Mouse (Mus musculus) embryonic facial prominence, embryonic 11.5 days (tissue): Measurements from ENCODE around the gene Stpg4. TPM values are rescaled to one million over a fixed set of nuclear protein-coding genes. Genes with fewer than 3 reads are reported as not detected.

Experiments
- ATAC-seq: fragments of 200-750 bp; cut with Nextera tagmentation; replicated peaks from 2 replicates; pipeline ENCODE4 v1.8.0; 2017; ENCODE audit warnings: low read depth; ENCODE audit not compliant: insufficient number of reproducible peaks, low FRiP score, low TSS enrichment
- DNase-seq: peaks from one replicate; pipeline ENCODE4 v3.0.0-alpha.2; 2015; ENCODE audit warnings: low spot score
- H3K27ac ChIP-seq: fragments of 300-500 bp; sonication (generic); replicated peaks from 2 replicates; pipeline ENCODE4 v1.5.1; 2014; ENCODE audit warnings: mild to moderate bottlenecking, low read depth, low read length, control low read depth
- H3K27me3 ChIP-seq: fragments of 300-500 bp; sonication (generic); 2 replicates; pipeline ENCODE4 v1.6.1; 2014; ENCODE audit warnings: mild to moderate bottlenecking, low read length, moderate library complexity, mixed read lengths; ENCODE audit not compliant: control insufficient read depth, insufficient read depth
- H3K36me3 ChIP-seq: fragments of 300-500 bp; sonication (generic); replicated peaks from 2 replicates; pipeline ENCODE4 v1.6.1; 2014; ENCODE audit warnings: low read depth, mild to moderate bottlenecking, low read length, moderate library complexity, mixed read lengths; ENCODE audit not compliant: control insufficient read depth, insufficient read depth
- H3K4me1 ChIP-seq: fragments of 300-500 bp; sonication (generic); 2 replicates; pipeline ENCODE4 v1.6.1; 2014; ENCODE audit warnings: low read length, mixed read lengths; ENCODE audit not compliant: control insufficient read depth, insufficient read depth
- H3K4me2 ChIP-seq: fragments of 300-500 bp; sonication (generic); 2 replicates; pipeline ENCODE4 v1.6.1; 2014; ENCODE audit warnings: low read depth, mild to moderate bottlenecking, control low read depth, low read length, moderate library complexity
- H3K4me3 ChIP-seq: fragments of 300-500 bp; sonication (generic); 2 replicates; pipeline ENCODE4 v1.5.1; 2014; ENCODE audit warnings: low read depth, low read length, control low read depth
- H3K9ac ChIP-seq: fragments of 300-500 bp; sonication (generic); replicated peaks from 2 replicates; pipeline ENCODE4 v1.6.1; 2014; ENCODE audit warnings: mild to moderate bottlenecking, control low read depth, low read length
- H3K9me3 ChIP-seq: fragments of 300-500 bp; sonication (generic); replicated peaks from 2 replicates; pipeline ENCODE4 v1.6.1; 2016; ENCODE audit warnings: mild to moderate bottlenecking, low read length, inconsistent platforms, mixed read lengths; ENCODE audit not compliant: control insufficient read depth
- WGBS: fragments of 180-500 bp; shearing (Covaris S2); extraction: QIAGEN DNeasy Blood & Tissue Kit; methylation state at CpG from one replicate; pipeline ENCODE4 v1.1.7; 2014; 5-methylcytosine and 5-hydroxymethylcytosine counted together
- polyA plus RNA-seq: library from polyadenylated mRNA; unstranded; fragments of >200 nt; fragmentation: Nextera tagmentation; extraction: Ambion mirVana; gene quantifications from 2 replicates; pipeline ENCODE4 v1.2.1, GENCODE M21; 2014

Gene Stpg4
- polyA plus RNA-seq, 1 experiment from 2014 or later: not detected

DNA sequence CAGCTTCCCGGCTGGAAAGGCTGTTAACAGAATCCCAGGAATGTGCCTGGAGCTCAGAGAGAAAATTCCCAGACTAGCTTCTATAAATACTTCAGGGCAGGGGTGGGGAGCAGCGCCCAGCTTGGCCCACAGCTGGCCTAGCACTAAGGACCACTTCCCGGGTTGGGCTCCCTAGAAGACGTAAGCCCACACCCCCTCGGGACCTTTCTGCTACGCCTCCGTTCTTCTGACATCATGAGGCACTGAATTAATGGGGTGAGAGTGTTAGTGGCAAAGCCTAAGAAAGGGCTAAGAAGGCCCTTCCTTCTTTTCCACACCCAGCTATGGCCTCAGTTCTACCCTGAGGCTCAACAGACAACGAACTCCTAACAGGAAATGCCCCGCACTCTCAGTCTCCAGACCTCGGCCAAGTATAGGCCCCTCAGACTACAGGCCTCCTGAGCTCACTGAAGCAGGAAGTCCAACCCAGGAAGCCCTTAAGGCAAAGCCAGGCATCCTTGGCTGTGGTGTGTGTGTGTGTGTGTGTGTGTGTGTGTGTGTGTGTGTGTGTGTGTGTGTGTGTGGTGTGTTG lies 51.5 kb downstream of the Stpg4 start:
- H3K4me3 ChIP-seq: no peak overlapping the region
- no peaks in the 10 kb centered on the region for H3K9me3 ChIP-seq
- H3K36me3 ChIP-seq: no peaks in the 10 kb centered on the region
- no peak overlapping the region for H3K27ac ChIP-seq
- 26% methylated on average over 10 of the region's 10 CpGs for WGBS
- peaks cover 3% of the 10 kb centered on the region for H3K4me1 ChIP-seq
- no peak overlapping the region for H3K9ac ChIP-seq
- no peak for ATAC-seq
- no peaks in the 10 kb centered on the region for H3K27me3 ChIP-seq
- DNase-seq: peak; percentile 49
- no peak overlapping the region for H3K4me2 ChIP-seq

DNA sequence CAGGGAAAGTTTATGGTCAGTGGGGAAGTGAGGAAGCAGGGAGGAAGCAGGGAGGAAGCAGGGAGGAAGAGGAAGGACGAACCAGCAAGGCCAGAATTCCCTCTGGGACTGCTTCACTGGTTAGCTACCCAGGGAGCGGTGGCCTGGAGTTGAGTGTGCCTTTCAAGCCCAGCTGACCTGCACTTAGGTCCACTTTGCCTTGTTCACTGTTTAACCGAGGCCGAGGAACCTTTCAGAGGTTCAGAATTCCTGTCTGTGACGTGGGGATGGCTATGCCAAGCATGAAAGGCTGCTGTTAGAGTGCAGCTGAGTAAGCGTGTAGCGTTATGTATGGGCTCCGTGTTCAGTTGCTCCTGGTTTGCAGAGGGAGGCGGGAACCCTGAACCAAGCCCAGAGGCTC lies 54.2 kb downstream of the Stpg4 start:
- H3K4me2 ChIP-seq: no peak overlapping the region
- no peak overlapping the region for H3K27ac ChIP-seq
- DNase-seq (no peak), ATAC-seq (no peak)
- no peaks in the 10 kb centered on the region for H3K27me3 ChIP-seq
- H3K4me1 ChIP-seq: no peaks in the 10 kb centered on the region; the same call in 1 of the 2 replicates
- 93% methylated on average over 9 of the region's 9 CpGs for WGBS
- H3K36me3 ChIP-seq: no peaks in the 10 kb centered on the region
- no peak overlapping the region for H3K9ac ChIP-seq
- H3K4me3 ChIP-seq: no peak overlapping the region
- no peaks in the 10 kb centered on the region for H3K9me3 ChIP-seq

DNA sequence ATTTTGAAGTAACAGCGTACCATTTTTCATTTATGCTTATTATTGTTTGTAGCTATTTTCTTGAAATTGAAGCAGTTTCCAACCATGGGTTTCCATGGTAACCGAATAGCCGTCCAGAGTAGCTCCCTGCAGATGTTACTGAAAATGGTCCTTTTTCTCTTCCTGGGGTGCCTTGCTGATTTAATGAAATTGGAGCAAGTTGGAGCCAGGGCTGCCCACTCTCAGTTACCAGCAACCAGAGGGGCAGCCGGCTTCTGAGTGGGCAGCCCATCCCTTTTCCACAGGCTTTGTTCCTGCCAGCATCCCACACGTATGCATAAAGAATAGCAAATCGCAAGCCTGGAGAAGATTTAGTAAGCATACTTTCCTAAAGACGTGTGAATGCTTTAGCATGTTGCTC lies 55.4 kb downstream of the Stpg4 start:
- WGBS: 83% methylated on average over 7 of the region's 7 CpGs
- no peak for ATAC-seq
- H3K27ac ChIP-seq: no peak overlapping the region
- H3K4me1 ChIP-seq: peaks cover 3% of the 10 kb centered on the region; the same call in 1 of the 2 replicates
- H3K9ac ChIP-seq: no peak overlapping the region
- DNase-seq: no peak
- no peak overlapping the region for H3K4me2 ChIP-seq
- no peaks in the 10 kb centered on the region for H3K9me3 ChIP-seq
- no peak overlapping the region for H3K4me3 ChIP-seq
- no peaks in the 10 kb centered on the region for H3K36me3 ChIP-seq
- no peaks in the 10 kb centered on the region for H3K27me3 ChIP-seq

DNA sequence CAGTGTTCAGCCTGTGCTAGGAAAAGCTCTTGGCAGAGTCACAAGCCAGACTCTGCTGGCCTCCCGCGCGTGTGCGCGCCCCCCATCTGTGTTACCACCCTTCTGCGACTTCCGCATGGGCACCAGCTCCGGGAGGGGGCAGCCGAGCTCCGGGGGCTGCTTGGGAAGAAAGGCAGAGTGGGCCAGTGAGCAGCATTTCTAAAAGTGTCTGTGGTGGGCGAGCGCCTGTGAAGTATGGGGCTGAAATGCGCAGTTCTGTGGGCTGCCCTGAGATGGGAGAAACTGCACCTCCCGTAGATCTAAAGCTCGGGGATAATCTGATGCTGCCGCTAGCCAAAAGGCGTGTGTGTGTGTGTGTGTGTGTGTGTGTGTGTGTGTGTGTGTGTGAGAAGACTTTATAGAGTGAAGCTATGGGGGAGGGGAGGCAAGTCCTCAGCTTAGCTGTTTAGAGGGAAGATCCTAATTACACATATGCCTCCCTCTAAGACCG lies 58.2 kb downstream of the Stpg4 start:
- Histone ChIP-seq H3K4me1 (peaks cover 5% of the 10 kb centered on the region; the same call in 1 of the 2 replicates), H3K4me2 (no peak overlapping the region), H3K27ac (no peak overlapping the region), H3K9ac (no peak overlapping the region), H3K9me3 (no peaks in the 10 kb centered on the region), H3K36me3 (no peaks in the 10 kb centered on the region), H3K27me3 (no peaks in the 10 kb centered on the region), H3K4me3 (no peak overlapping the region)
- 73% methylated on average over 18 of the region's 18 CpGs for WGBS
- DNase-seq (no peak), ATAC-seq (no peak)

DNA sequence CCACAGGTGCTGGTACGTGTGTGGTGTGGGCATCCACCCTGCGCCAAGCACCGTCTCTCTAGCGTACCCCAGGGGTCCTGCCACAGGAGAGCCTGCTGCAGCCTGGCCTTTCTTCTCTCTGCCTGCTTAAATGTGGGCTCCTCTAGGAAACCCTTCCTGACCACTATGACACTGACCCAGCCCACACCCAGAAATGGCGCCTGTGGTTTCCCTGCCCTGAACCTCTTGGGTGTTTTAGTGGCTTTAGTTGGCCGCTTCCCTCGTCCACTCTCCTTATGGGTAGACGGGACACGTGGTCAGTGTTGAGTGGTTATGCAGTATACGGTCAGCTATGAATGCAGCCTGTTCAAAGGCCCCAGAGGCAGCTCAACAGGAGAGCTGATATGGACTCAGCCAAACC lies 59.1 kb downstream of the Stpg4 start:
- Histone ChIP-seq H3K27me3 (no peaks in the 10 kb centered on the region), H3K4me3 (no peak overlapping the region), H3K4me2 (no peak overlapping the region), H3K36me3 (no peaks in the 10 kb centered on the region), H3K9me3 (no peaks in the 10 kb centered on the region), H3K4me1 (peaks cover 5% of the 10 kb centered on the region; the same call in 1 of the 2 replicates), H3K9ac (no peak overlapping the region), H3K27ac (no peak overlapping the region)
- 86% methylated on average over 10 of the region's 10 CpGs for WGBS
- DNase-seq: no peak
- no peak for ATAC-seq

DNA sequence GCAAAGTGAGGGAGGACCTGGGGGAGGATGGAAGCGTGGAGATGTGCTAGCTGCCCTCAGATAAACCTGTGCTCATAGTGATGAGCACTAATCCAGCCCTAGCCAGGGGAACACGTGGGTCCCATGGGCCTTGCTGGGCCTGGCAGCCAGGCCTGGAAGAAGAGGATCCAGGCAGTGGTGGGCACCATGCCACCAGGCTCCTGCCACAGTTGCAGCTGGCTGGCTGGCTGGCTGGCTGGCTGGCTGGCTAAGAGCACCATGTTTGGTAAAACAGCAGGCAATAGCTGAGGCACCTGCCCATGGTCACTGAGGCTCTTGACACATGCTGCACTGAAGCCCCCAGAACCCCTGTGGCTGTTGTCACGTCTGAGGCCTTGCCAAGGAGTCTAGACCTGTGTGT lies 59.9 kb downstream of the Stpg4 start:
- 63% methylated on average over 3 of the region's 3 CpGs for WGBS
- Histone ChIP-seq H3K27me3 (no peaks in the 10 kb centered on the region), H3K9me3 (no peaks in the 10 kb centered on the region), H3K36me3 (no peaks in the 10 kb centered on the region), H3K4me2 (no peak overlapping the region), H3K4me3 (no peak overlapping the region), H3K27ac (no peak overlapping the region), H3K4me1 (peaks cover 5% of the 10 kb centered on the region; the same call in 1 of the 2 replicates), H3K9ac (no peak overlapping the region)
- ATAC-seq (no peak), DNase-seq (no peak)

DNA sequence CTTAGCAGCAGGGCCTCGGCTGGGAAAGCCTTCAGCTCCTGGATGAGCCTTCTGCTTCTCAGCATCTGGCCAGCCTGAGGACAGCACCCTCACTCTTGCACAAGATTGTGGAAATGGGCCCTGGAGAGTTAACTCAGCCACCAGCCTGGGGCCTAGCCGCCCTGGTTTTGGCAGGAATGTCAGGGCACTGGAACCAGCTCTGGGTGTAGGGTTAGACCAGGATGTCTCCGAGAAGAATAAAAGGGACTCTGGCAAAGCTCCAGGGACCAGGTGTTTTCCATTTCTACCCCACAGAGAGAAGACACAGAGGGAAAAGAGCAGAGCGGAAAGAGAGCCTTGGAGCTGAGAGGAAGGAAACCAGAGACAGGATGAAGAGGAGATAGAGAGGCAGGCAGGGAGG lies 60.3 kb downstream of the Stpg4 start:
- DNase-seq (no peak), ATAC-seq (no peak)
- H3K27ac ChIP-seq: no peak overlapping the region
- WGBS: 34% methylated on average over 4 of the region's 4 CpGs
- H3K4me1 ChIP-seq: peaks cover 5% of the 10 kb centered on the region; the same call in 1 of the 2 replicates
- H3K9ac ChIP-seq: no peak overlapping the region
- H3K9me3 ChIP-seq: no peaks in the 10 kb centered on the region
- H3K4me2 ChIP-seq: no peak overlapping the region
- no peak overlapping the region for H3K4me3 ChIP-seq
- no peaks in the 10 kb centered on the region for H3K36me3 ChIP-seq
- H3K27me3 ChIP-seq: no peaks in the 10 kb centered on the region

DNA sequence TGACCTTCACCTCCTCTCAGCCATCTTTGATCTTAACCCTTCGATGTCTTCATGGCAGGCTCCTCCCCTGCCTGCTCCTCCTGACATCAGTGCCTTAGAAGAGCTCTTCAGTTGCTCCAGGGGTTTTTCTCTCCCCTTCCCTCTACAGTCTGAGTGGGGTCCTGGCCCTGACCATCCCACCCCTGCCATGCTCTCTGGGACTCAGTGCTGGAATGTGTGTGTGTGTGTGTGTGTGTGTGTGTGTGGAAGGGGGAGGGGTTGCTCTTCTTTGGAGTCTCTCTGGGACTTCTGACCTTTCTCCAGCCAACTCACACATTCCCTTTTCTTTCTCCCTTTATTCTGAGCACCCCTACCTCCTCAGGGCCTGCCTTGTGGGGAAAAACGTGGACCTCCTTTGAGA lies 61.0 kb downstream of the Stpg4 start:
- Histone ChIP-seq H3K9me3 (no peaks in the 10 kb centered on the region), H3K9ac (no peak overlapping the region; the same call in 1 of the 2 replicates), H3K4me3 (no peak overlapping the region), H3K4me1 (peaks cover 5% of the 10 kb centered on the region; the same call in 1 of the 2 replicates), H3K27me3 (no peaks in the 10 kb centered on the region), H3K4me2 (no peak overlapping the region), H3K36me3 (no peaks in the 10 kb centered on the region), H3K27ac (no peak overlapping the region)
- ATAC-seq (no peak; the same call in 1 of the 2 replicates), DNase-seq (no peak)
- 16% methylated on average over 2 of the region's 2 CpGs for WGBS
